Mouse (Mus musculus): Measurements from ENCODE around the gene Cox14.
"Not testable (repeated sequence)": the region's sequence is repeated elsewhere in the genome, so short reads cannot be mapped to it uniquely, and the experiment has no call there.

The Cox14 gene

DNA sequence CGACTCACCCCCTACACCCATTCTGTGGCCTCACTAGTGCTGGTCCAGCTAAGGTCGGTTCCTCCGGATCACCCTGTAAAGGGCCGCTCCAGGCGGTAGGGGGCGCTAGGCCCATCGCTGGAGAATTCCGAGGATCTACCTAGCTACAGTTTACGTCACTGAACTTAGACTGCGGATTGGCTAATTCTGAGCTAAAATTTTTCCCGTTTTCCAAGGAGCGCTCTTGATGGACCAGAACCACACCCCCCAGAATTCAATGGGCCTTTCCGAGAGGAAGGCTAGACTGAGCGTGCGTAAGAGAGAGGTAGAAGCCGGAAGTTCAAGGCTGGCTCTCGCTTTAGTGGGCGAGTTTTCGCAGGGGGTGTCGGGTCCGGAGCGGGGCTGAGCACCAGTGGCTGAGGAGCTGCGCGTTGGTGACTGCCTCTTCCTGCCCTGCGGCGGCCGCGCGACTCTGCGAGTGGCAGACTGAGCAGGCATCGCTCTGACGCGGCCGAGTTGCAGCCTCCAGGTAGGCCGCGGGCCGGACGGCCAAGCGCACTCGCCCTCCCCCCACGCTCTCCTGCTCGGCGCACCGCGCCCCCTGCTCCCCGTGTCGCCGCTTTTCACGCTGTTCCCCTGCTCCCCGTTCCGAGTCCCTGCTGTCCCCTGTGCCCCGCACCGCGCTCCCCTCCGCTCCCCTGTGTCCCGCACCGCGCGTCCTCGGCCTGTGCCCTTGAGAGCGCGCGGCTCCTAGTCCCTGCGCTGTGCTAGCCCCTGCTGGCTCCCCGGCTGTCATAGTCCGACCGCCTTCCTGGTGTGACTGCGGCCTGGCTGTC, at the start of gene Cox14:
Gene Cox14, plus strand, starts transcription at position 278 of the 815 bp plus-strand sequence.
- DNase-seq, result peak; percentile 97

DNA sequence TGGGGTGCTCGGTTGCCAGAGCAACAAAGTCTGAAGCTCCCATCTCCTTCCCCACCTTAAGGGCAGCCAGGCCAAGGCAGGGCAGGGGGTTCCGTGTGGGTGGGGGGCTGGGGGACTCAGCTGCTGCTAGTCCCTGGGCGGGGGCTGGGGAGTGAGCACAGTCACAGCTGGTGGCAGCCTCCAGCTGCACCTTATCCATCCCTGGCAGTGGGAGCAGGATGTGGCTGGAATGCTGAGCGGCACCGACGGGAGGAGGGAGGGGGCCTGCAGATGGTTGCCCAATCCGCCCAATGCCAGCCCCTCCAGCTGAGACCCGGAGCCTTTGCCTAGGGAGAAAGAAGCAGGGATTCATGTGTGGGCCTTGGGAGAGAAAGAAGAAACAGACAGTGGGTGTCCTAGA, 48.3 kb upstream of the Cox14 start:
- no peak for DNase-seq

DNA sequence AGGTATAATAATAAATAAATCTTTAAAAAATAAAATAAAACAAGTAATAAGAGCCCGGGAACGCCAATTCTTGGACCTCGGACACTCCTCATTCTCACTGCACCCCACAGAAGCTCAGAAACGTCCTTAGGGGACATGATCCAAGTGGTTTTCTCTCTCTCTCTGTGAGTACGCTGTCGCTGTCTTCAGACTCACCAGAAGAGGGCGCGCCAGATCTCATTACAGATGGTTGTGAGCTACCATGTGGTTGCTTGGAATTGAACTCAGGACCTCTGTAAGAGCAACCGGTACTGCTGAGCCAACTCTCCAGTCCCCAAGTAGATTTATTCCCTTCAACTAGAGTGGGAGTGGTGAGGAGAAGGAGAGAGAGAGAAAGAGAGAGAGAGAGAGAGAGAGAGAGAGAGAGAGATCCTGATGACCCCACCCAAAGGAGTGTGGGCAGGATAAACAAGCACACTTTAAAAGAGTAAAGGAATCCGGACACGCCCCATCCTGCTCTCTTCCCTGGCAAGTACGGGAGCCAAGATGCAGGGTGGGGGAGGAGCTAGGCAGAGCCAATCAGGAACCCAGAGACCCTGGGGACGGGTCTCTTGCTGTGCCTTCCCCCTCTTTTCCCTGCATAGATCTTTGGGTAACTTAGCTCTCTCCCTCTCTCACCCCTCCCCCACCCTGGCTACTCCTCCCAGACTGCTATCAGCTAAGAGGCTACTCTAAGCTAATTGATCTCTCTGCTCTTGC, 47.2 kb upstream of the Cox14 start:
- DNase-seq, result peak; percentile 52

DNA sequence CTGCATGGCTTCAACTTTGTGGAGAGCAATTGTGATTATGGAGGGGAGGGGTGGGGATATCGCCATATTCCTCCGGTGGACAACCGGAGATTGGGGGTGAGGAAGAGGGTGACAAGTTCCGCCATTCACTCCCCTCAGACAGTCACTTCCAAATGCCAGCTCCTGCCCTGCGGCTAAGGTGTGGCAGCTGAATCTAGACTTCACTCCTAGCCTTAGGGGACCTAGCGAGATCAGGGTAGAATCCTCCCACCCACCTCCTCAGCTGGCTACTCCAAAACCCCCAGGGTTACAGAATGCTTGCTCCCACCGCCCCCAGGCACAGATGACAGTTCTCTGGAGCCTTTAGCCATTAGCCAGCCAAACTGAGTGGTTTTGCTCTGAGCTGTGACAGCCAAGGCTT, 46.4 kb upstream of the Cox14 start:
- no peak for DNase-seq

DNA sequence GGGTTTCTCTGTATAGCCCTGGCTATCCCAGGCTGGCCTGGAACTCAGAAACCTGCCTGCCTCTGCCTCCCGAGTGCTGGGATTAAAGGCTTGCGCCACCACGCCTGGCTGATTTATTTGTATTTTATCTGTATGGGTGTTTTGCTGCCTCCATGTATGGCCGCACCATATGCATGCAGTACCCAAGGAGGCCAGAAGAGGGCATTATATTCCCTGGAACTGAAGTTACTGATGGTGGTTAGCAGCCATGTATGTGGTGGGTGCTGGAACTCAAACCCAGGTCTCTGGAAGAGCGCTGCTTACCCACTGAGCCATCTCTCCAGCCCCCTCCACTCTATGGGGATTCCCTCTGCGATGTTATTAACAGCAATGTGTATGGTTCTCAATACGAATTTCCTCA, 42.5 kb upstream of the Cox14 start:
- DNase-seq, result no peak

DNA sequence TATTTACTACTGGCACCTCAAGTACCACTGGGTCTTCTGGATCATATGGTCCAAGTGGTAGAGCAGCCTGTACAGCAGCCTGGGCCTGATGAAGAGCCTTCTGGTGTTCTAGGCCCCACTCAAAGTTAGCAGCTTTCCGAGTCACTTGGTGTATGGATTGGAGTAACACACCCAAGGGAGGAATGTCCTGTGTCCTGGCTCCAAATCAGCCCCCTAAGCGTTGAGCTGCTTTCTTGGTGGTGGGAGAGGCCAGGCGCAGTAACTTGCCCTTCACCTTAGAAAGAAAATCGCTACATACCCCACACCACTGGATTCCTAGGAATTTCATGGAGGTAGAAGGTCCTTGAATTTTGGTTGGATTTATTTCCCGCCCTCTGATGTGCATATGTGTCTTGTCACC, 41.3 kb upstream of the Cox14 start:
- no peak for DNase-seq

DNA sequence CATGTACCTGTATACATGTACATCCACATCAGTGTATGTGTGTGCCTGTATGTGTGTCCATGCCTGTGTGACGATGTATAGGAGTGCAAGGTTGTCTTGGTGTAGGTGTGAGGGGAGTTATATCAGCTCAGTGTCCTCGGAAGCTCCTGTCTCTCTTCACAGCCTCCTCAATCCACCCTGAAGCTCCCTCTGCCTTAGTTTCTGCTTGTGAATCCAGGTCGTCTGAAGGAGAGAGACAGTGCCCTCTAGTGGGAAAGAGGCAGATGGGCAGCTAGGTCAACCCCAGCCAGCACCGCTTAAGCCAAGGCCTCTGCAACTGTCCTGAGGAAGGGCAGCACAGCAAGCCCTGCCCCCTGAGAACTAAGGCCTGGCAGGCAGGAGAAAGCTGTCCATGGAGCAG, 36.7 kb upstream of the Cox14 start:
- peak; percentile 78 for DNase-seq

DNA sequence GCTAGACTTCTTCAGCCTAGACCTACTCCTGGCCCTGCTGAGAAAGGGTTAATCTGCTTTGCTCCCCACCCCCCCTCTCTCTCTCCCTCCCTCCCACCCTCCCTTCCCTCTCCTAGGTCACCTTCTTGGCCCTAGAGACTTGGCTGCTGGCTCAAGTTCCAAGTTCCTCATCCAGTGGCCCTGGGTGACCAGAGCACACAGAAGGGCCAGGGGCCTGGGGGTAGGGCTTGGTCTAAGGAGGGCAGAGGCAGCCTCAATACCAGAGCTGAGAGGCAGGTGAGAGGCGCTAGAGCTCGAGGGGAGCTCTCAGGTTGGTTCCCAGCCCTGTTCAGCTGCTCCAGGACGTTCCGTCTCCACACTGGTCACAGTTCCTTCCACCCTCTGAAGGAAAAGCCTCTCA, 34.5 kb upstream of the Cox14 start:
- no peak for DNase-seq

DNA sequence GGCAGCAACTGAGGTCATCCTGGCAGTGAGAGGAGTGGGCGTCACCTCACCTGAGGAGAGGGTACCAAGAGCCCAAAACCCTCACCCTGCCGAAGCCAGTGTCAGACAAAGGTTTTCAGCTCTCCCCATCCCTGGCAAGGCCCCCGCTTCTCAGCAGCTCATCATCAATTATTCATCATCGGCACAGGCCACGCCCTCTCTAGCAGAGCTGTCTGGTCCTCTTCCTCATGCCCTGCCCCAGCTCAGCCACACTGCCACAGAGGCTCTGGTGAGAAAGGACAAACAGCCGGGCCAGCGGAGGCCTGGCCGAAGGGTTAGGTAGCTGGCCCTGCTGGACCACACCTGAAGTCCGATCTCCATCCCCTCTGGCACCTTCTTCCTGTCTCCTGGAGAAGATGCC, 33.4 kb upstream of the Cox14 start:
- no peak for DNase-seq

DNA sequence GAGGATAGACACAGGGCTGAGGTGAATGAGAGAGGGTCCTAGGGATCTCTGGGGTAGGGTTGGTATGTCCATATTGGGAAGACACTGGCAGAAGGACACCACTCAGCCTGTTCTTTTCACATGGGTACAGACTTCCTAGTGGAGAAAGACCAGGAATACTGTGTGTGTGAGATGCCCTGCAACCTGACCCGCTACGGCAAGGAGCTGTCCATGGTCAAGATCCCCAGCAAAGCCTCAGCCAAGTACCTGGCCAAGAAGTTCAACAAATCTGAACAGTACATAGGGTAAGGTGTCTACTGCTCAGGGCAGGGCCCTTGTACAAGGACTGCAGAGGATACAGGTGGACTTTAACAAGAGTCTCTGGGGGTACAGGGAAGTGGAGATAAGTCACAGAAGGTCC, 28.1 kb upstream of the Cox14 start:
- no peak for DNase-seq

DNA sequence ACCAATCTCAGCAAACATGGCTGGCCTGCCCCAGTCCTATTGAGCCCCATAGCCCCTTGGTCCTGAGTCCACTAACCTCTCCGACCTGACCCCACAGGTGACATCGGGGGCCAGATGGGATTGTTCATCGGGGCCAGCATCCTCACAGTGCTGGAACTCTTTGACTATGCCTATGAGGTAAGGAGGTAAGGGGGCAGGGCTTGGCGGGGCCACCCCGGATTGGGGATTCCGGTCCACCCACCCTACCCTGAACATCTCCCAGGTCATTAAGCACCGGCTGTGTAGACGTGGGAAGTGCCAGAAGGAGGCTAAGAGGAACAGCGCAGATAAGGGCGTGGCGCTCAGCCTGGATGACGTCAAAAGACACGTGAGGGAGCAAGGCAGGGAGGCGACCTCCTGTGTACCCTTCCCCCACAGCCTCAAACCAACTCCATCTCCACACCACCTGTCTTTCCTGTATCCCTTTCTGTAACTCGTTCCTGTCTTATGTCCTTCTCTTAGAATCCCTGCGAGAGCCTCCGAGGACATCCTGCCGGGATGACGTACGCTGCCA, 26.8 kb upstream of the Cox14 start:
- no peak for DNase-seq

DNA sequence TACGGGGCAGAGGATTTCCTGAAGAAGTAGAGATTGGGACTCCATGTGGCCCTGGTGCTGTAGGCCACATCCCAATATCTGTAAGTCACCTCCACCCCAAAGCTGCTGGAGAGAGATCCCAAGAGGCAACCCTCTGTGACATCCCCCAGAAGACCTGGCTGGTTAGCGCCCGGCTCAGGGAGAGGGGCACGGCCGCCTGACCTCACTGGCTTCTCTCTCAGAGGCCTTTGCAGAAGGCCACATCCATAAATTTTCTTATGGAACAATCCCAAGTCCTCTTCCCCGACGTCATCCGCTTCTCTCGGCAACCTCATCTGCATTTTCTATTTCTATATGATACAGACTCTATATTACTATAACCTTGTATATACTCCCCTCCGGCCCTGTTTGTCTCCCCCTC, 25.7 kb upstream of the Cox14 start:
- no peak for DNase-seq

DNA sequence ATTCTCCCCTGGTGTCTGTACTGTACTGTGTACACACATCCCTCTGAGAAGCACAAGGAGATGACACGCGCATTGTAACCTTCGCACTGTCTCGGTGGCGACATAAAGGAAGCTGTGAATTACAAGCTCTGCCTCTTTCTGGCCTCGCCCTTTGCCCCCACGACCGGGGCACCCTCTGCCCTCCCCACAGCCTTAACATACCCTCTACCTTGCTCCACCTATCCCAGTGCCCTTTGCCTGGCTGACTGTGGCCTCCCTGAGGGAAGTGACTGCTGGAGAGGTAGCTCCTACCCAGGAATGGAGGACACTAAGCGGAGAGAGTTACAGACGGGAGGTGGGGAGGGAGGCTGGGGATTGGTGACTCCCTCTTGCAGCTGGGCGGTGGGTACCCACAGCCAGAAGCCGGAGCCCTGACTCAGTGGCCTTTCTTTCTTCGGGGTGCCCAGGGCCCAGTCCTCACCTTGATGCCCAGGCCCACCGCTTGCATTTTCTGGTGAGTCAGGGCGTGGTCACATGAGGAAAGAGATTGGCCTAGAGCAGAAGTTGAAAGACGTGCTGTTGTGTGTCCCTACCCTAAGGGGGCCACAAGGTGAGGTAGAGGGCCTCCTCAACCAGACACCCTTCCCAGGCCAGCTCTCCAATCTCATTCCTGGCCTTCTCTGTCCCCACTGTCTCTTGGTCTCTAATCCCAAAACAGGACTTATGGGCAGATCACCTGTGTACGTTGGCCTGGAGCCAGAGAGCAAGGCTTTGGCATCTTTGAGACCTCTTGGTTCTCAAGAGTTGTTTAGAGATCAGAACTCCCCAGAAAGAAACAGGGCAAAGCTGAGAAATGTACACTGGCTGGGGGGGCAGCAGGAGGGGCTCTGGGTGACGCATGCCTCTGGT, 25.0 kb upstream of the Cox14 start:
- DNase-seq, result no peak

DNA sequence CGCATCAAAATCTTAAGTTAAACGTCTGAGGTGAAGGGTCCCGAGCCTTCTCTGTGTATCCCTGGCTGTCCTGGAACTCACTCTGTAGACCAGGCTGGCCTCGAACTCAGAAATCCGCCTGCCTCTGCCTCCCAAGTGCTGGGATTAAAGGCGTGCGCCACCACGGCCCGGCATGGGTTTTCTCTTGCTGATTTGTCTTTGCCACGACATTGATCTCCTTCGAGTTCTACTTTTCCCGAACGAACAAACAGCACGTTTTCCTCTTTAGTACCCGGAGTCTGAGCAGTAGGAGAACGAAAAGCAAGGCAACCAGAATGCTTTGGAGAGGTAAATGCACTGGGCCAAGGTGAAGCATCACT, 23.8 kb upstream of the Cox14 start:
- not testable (repeated sequence) for DNase-seq

DNA sequence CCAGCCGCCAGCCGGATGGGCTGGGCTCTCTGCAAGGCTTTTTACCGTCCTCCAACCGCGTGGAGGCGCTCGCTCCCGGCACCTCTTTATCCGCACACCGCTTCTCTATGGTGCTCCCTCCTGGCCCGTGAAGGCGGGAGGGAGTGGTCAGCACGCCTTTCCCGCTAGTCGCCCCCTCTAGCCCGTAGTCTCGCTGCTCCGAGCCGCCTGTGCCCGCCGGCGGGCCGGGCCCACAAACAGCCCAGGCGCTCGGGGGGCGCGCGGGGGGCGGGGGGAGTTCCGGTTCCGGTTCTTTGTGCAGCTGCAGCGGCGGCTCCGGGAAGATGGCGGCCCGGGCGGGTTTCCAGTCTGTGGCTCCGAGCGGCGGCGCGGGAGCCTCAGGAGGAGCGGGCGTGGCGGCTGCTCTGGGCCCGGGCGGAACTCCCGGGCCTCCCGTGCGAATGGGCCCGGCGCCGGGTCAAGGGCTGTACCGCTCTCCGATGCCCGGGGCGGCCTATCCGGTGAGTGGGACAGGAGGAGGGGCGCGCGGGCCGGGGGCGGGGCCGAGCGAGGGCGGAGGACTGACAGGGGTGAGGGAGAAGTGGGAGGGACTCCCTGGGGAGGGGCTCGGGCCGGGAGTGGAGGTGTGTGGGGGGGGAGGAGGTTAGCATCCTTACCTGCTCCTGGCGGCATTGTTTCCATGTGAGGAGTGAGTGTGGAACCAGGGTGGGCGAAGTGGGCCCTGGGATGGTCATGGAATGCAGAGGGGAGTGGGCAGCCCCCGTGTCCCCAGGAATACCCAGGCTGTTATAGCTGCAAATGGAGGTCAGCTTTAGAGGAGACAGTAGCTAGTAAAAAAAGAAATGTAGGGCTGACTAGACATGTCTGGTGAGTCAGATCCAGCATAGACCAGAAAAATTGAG, 23.2 kb upstream of the Cox14 start, which contains the start of gene Smarcd1:
Gene Smarcd1, plus strand, starts transcription at position 131 of the 902 bp plus-strand sequence.
- peak; percentile 97 for DNase-seq

DNA sequence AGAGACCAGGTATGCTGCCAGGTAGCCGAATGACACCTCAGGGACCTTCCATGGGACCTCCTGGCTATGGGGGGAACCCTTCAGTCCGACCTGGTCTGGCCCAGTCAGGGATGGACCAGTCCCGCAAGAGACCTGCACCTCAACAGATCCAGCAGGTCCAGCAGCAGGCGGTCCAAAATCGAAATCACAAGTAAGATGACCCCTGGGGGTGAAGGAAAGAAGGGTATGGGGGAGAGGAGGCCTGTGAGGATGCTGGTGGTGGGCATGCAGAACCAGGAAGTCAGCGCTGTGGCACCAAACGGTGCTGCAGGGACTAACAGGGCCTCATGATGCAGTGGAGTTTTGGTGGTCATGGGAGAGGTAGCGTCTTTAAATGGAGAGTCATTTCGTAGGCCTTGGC, 22.3 kb upstream of the Cox14 start:
- no peak for DNase-seq

DNA sequence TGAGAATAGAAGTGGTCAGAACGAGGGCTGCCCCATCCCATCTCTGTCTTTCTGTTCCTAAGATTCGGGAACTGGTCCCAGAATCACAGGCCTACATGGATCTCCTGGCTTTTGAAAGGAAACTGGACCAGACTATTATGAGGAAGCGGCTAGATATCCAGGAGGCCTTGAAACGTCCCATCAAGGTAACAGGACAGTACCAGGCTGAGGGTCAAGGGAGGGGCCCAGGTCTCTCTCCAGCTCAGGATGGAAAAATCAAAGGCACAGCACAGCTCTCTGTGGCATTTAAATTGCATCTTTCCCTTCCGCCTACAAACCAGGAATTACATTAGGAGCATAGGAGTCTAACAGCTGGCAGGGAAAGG, 21.8 kb upstream of the Cox14 start:
- no peak for DNase-seq

DNA sequence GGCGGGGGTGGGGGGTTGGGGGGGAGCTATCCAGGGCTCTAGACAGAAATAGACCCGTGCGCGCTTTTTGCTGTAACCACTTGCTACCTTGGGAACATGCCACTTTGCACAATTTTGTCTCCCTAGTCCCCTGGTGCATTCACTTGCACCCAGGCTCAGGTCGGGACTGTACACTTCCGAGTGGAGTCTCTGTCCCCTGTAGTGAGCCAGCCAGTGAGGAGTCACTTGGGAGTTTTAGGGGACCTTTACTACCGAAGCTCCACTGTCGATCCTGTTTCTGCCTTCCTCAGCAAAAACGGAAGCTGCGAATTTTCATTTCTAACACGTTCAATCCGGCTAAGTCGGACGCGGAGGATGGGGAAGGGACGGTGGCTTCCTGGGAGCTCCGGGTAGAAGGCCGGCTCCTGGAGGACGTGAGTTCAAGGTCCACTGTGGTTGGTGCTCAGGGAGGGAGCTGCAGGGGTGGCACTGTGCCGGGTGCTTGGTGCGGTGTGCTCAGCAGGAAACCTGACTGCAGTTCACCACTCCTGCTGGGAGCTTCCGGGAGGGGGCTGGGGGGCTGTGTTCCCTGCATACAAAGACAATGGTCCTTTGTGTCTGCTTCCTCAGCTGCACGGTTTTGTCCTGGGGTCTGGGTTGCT, 21.3 kb upstream of the Cox14 start:
- peak; percentile 64 for DNase-seq

DNA sequence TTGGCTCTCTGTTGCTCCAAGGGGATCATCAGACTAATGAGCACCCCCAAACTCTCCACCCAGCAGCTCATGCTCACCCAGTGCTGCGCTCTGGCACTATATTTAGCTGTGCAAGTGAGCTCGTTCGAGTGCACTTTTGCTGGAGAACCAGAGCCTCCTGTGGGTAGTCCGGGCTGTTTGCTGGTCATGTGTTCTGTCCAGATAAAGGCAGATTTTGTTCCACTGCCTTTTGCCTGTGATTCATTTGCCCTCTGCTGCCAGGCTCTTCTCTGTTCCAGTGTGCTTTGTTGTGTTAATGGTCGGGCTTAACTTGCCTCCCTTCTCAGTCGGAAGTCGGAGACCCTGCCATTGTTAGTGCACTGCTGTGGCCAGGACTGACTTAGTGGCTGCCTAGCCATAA, 20.5 kb upstream of the Cox14 start:
- DNase-seq, result no peak

DNA sequence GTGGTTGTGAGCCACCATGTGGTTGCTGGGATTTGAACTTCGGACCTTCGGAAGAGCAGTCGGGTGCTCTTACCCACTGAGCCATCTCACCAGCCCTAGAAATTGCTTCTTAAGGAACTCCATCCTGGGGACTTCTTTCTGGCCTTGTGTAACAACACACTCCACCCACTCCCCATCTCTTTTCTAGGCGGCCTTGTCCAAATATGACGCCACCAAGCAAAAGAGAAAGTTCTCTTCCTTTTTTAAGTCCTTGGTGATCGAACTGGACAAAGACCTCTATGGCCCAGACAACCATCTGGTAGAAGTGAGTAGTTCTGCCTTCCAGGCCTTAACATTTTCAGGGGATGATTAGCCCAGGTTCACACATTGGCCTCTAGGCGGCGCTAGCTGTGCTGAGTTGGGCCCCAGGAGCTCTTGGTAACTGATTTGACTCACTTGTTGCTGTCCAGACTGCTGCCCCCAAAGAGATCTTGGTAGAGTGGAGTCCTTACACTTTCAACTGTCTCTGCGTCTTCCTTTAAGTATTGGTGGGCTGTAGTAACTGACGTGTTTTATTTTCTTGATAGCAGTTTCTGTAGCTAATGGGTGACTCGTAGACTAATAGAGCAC, 19.9 kb upstream of the Cox14 start, which contains the start of gene Gm17349:
Gene Gm17349, minus strand, starts transcription at position 51 of the 609 bp plus-strand sequence.
- DNase-seq, result peak; percentile 72

DNA sequence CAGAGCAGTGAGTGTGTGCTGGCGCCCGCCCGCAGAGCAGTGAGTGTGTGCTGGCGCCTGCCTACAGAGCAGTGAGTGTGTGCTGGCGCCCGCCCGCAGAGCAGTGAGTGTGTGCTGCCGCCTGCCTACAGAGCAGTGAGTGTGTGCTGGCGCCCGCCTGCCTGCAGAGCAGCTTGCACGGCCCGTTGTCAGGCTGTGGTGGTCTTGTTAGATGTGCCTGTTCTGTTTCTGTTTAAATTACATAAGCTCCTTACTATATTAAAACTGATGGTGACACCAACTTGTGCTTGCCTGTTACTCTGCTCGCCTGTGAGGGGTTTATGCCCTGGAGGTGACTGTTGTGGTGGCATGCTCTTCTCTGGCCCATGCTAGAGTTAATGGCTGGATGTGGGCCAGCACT, 17.2 kb upstream of the Cox14 start:
- DNase-seq, result no peak

Data from lung, postnatal 10 days (tissue).